Mouse (Mus musculus): ENCODE results near the gene Gm3604.
"Not testable (repeated sequence)": the region's sequence is repeated elsewhere in the genome, so short reads cannot be mapped to it uniquely, and the experiment has no call there.

- TF ChIP-seq CTCF (IDR thresholded peaks at IDR 0.05; ENCODE audit: insufficient read depth, low read length); POLR2A (IDR thresholded peaks at IDR 0.05; ENCODE audit: borderline replicate concordance, extremely low read depth, low read depth, low read length): not testable (repeated sequence)
Observed at GRCm38 (mm10) chr13:62399206-62399605, 16.2 kb upstream of the Gm3604 start.
